Mouse (Mus musculus) stomach, postnatal 0 days (tissue): ENCODE data around the gene Nhsl1.

ENCODE experiments used
- CTCF ChIP-seq: IDR thresholded peaks from 2 replicates; pipeline ENCODE4 v1.5.1; 2016; ENCODE audit warnings: antibody characterized with exemption, low read depth, mild to moderate bottlenecking, moderate library complexity
- EP300 ChIP-seq: optimal IDR thresholded peaks from 2 replicates; pipeline ENCODE3; 2016; ENCODE audit warnings: antibody characterized with exemption

- TF ChIP-seq CTCF = peak; percentile 70
- TF ChIP-seq EP300 = no peak
Observed at GRCm38 (mm10) chr10:18572581-18572980, 253.8 kb downstream of the Nhsl1 start.
